Mouse (Mus musculus) CH12.LX (cell line): Measurements from ENCODE around the gene Fam227a. TPM values are rescaled to one million over a fixed set of nuclear protein-coding genes. Genes with fewer than 3 reads are reported as not detected.

ENCODE experiments used
- DNase-seq: peaks from one replicate; pipeline ENCODE4 v3.0.0-alpha.2; 2013; ENCODE audit errors: extremely low read depth
- H3K27ac ChIP-seq: 2 replicates; pipeline ENCODE4 v1.5.1; 2012; ENCODE audit warnings: low read depth, mild to moderate bottlenecking, control low read depth, moderate library complexity; ENCODE audit not compliant: insufficient read depth
- H3K27me3 ChIP-seq: replicated peaks from 2 replicates; pipeline ENCODE3; 2012; ENCODE audit warnings: inconsistent platforms
- H3K36me3 ChIP-seq, 2 experiments: replicated peaks in 1 of 2; 2 replicates each; pipeline versions ENCODE3 to v1.6.1; 2012; ENCODE audit warnings: inconsistent platforms in 1 of 2, low read length in 1 of 2, mild to moderate bottlenecking in 1 of 2, mixed read lengths in 1 of 2, moderate library complexity in 1 of 2; ENCODE audit not compliant: control insufficient read depth in 1 of 2, insufficient read depth in 1 of 2
- H3K4me1 ChIP-seq, 2 experiments: 2 replicates each; pipeline ENCODE4 v1.6.1; 2012; ENCODE audit warnings: inconsistent platforms in 1 of 2, moderate library complexity in 1 of 2; ENCODE audit not compliant: insufficient read depth in 2 of 2, control insufficient read depth in 1 of 2
- H3K4me2 ChIP-seq: 2 replicates; pipeline ENCODE4 v1.6.1; 2012; ENCODE audit warnings: low read depth, mild to moderate bottlenecking, control low read depth; ENCODE audit not compliant: poor library complexity, insufficient read depth, severe bottlenecking
- H3K4me3 ChIP-seq, 3 experiments: fragments of 150-350 bp in 1 of 3; sonication (generic) in 1 of 3; replicated peaks in 1 of 3; 2 replicates each; pipeline versions ENCODE3 to v1.5.1; 2011 to 2012; ENCODE audit warnings: low read depth in 2 of 3, low read length in 2 of 3, mild to moderate bottlenecking in 2 of 3, moderate library complexity in 2 of 3, control low read depth in 1 of 3, improper control_type of control experiment in 1 of 3, inconsistent platforms in 1 of 3, mixed read lengths in 1 of 3; ENCODE audit not compliant: poor library complexity in 1 of 3
- H3K79me2 ChIP-seq: replicated peaks from 2 replicates; pipeline ENCODE4 v1.6.1; 2012; ENCODE audit warnings: mild to moderate bottlenecking, moderate library complexity; ENCODE audit not compliant: control insufficient read depth, poor library complexity, insufficient read depth, severe bottlenecking; ENCODE audit errors: extremely low read depth
- H3K9ac ChIP-seq: 2 replicates; pipeline ENCODE4 v1.6.1; 2012; ENCODE audit warnings: low read depth, mild to moderate bottlenecking, control low read depth, moderate library complexity; ENCODE audit not compliant: insufficient read depth
- H3K9me3 ChIP-seq: replicated peaks from 2 replicates; pipeline ENCODE3; 2012; ENCODE audit warnings: low read length, inconsistent platforms, mixed read lengths
- BHLHE40 ChIP-seq: IDR thresholded peaks from 2 replicates; pipeline ENCODE4 v1.6.1; 2011; ENCODE audit warnings: mild to moderate bottlenecking, low read depth, low read length, improper control_type of control experiment
- CHD1 ChIP-seq: IDR thresholded peaks from 2 replicates; pipeline ENCODE4 v1.6.1; 2012; ENCODE audit warnings: low read depth, low read length, improper control_type of control experiment, inconsistent platforms
- CHD2 ChIP-seq: IDR thresholded peaks from 2 replicates; pipeline ENCODE4 v1.6.1; 2011; ENCODE audit warnings: low read length, improper control_type of control experiment
- E2F4 ChIP-seq: IDR thresholded peaks from 2 replicates; pipeline ENCODE4 v1.6.1; 2011; ENCODE audit warnings: low read depth, low read length, improper control_type of control experiment; ENCODE audit not compliant: insufficient replicate concordance
- EP300 ChIP-seq: IDR thresholded peaks from 2 replicates; pipeline ENCODE4 v1.6.1; 2011; ENCODE audit warnings: low read length, improper control_type of control experiment
- ETS1 ChIP-seq: conservative IDR thresholded peaks from 2 replicates; pipeline ENCODE4 v1.6.1; 2012; ENCODE audit warnings: low read depth, mild to moderate bottlenecking, inconsistent platforms, low read length, improper control_type of control experiment, moderate library complexity
- HCFC1 ChIP-seq: IDR thresholded peaks from 2 replicates; pipeline ENCODE4 v1.6.1; 2012; ENCODE audit warnings: low read depth, mild to moderate bottlenecking, inconsistent platforms, low read length, improper control_type of control experiment
- IRF4 ChIP-seq: IDR thresholded peaks from 2 replicates; pipeline ENCODE4 v1.6.1; 2014; ENCODE audit warnings: low read depth, mild to moderate bottlenecking, inconsistent platforms, low read length, improper control_type of control experiment
- KAT2A ChIP-seq: IDR thresholded peaks from 2 replicates; pipeline ENCODE4 v1.6.1; 2012; ENCODE audit warnings: low read length, improper control_type of control experiment, inconsistent platforms; ENCODE audit not compliant: insufficient replicate concordance
- MAZ ChIP-seq: IDR thresholded peaks from 2 replicates; pipeline ENCODE4 v1.6.1; 2012; ENCODE audit warnings: low read depth, mild to moderate bottlenecking, inconsistent platforms, low read length, improper control_type of control experiment, moderate library complexity
- NELFE ChIP-seq: IDR thresholded peaks from 2 replicates; pipeline ENCODE4 v1.6.1; 2011; ENCODE audit warnings: low read depth, low read length, improper control_type of control experiment
- NRF1 ChIP-seq: IDR thresholded peaks from 2 replicates; pipeline ENCODE4 v1.6.1; 2014; ENCODE audit warnings: low read depth, mild to moderate bottlenecking, inconsistent platforms, low read length, improper control_type of control experiment, moderate library complexity
- POLR2A ChIP-seq: IDR thresholded peaks from 2 replicates; pipeline ENCODE4 v1.6.1; 2011; ENCODE audit warnings: low read depth, mild to moderate bottlenecking, improper control_type of control experiment, low read length
- RAD21 ChIP-seq: IDR thresholded peaks from 2 replicates; pipeline ENCODE4 v1.6.1; 2011; ENCODE audit warnings: low read depth, mild to moderate bottlenecking, low read length, improper control_type of control experiment, moderate library complexity
- SIN3A ChIP-seq: IDR thresholded peaks from 2 replicates; pipeline ENCODE4 v1.6.1; 2012; ENCODE audit warnings: low read length, improper control_type of control experiment, inconsistent platforms
- TCF12 ChIP-seq: IDR thresholded peaks from 2 replicates; pipeline ENCODE4 v1.6.1; 2014; ENCODE audit warnings: low read depth, mild to moderate bottlenecking, inconsistent platforms, low read length, improper control_type of control experiment
- ZC3H11A ChIP-seq: IDR thresholded peaks from 2 replicates; pipeline ENCODE4 v1.6.1; 2012; ENCODE audit warnings: low read depth, mild to moderate bottlenecking, inconsistent platforms, low read length, improper control_type of control experiment
- dilution Hi-C: fragments of 300-500 bp; cut with MboI; formaldehyde crosslinking; loops from 2 replicates; pipeline ENCODE4 v1.14.3; 2020; ENCODE audit warnings: low sequenced_read_pairs; ENCODE audit not compliant: extremely low pct_unique_long_range_greater_than_20kb, extremely low pct_ligation_motif_present
- in situ Hi-C: fragments of 300-500 bp; cut with MboI; formaldehyde crosslinking; loops from 3 replicates; pipeline ENCODE4 v1.14.3; 2019; ENCODE audit warnings: low sequenced_read_pairs, low pct_ligation_motif_present, low pct_unique_long_range_greater_than_20kb, mixed read lengths
- polyA plus RNA-seq: library from polyadenylated mRNA; unstranded; fragments of >175 nt; gene quantifications from 2 replicates; pipeline ENCODE4 v1.2.1, GENCODE M21; 2012; ENCODE audit warnings: low read depth; ENCODE audit not compliant: insufficient read length
- total RNA-seq, 2 experiments: library from RNA; depleted of rRNA; stranded (reverse); fragments of 300-350 nt in 1 of 2; fragments of >200 nt in 1 of 2; gene quantifications; 2 replicates each; pipeline ENCODE4 v1.2.3; 2012 to 2014

Fam227a gene
- total and polyA plus RNA-seq, 3 experiments: 0.20 to 0.48 (median 0.42) TPM

DNA sequence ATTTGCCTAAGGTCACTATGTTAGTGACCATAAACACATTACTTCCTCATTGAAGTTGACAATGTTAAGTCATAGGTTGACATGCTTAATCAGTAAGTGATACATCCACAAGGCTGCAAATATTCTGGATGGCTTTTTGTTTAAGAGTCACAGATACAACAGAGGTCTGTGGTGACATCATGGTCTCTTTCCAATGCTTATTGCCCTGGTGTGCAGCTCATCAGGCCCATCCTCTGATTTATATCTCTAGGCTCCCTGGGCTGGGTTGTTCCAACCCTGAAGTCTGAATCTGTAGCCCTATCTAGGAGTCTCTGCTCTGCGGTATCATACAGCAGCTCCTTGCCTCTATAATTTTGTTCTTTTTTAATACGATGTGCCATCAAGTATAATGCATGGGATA is 81.8 kb downstream of the Fam227a start:
- no peak for TF ChIP-seq ETS1
- Histone ChIP-seq H3K4me3 (no peak overlapping the region), H3K9me3 (no peaks in the 10 kb centered on the region), H3K27me3 (no peaks in the 10 kb centered on the region), H3K4me2 (no peak overlapping the region), H3K27ac (no peak overlapping the region), H3K9ac (no peak overlapping the region), H3K4me1 (peaks cover 0 to 11% of the 10 kb centered on the region in 2 experiments; a peak in 2 of 4 replicates), H3K36me3 (no peaks in the 10 kb centered on the region), H3K79me2 (no peaks in the 10 kb centered on the region)
- dilution Hi-C loops: no loop called here
- DNase-seq: no peak
- in situ Hi-C loops: no loop called here

DNA sequence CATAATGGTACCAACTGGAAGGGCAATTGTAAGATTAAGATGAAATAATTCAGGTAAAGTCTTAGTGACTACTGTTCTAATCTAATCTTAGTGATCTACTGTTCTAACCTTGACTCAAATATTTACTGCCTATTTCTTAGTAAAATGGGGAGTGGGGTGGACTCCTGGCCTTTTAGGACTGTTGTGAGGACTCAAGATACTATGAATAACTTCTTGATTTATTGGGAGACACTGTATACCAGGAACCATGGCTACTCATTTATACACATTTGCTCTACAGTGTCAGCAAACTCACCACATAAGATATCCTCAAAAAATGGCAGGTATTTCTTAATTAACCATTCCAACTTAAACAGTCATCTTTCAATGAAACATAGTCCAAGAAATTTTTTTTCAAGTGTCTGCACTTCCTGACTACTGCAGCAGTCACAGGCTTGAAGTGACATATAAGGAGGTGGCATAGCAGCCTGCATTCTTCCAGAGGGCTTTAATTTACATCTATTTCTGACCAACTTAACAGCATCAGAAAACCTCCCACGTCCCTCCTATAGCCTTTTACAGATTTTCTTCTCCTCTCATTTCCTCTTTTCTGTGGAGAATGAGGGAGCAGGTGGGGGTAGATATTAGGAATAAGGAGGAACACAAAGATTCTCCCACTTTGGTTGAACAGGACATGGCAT is 83.1 kb downstream of the Fam227a start:
- no peak for TF ChIP-seq ZC3H11A
- TF ChIP-seq E2F4: no peak
- TF ChIP-seq POLR2A: no peak
- TF ChIP-seq IRF4: no peak
- TF ChIP-seq BHLHE40: no peak
- TF ChIP-seq CHD1: no peak
- TF ChIP-seq RAD21: no peak
- TF ChIP-seq CHD2: no peak
- TF ChIP-seq MAZ: no peak
- TF ChIP-seq KAT2A: no peak
- no peak for TF ChIP-seq HCFC1
- no peak for TF ChIP-seq EP300
- TF ChIP-seq NELFE: no peak
- no peak for TF ChIP-seq TCF12
- no peak for TF ChIP-seq NRF1
- no peak for TF ChIP-seq SIN3A
- TF ChIP-seq, all 38 proteins: peak for 0
- H3K27me3 ChIP-seq: no peaks in the 10 kb centered on the region
- in situ Hi-C loops (no loop called here), dilution Hi-C loops (no loop called here)
- H3K36me3 ChIP-seq: no peaks in the 10 kb centered on the region
- no peaks in the 10 kb centered on the region for H3K79me2 ChIP-seq
- no peak for DNase-seq
- no peak overlapping the region for H3K27ac ChIP-seq
- no peak overlapping the region for H3K4me3 ChIP-seq
- H3K9me3 ChIP-seq: no peaks in the 10 kb centered on the region
- H3K4me2 ChIP-seq: no peak overlapping the region
- no peak overlapping the region for H3K9ac ChIP-seq
- H3K4me1 ChIP-seq: peaks cover 0 to 11% of the 10 kb centered on the region in 2 experiments; a peak in 2 of 4 replicates
